Mouse (Mus musculus) C2C12 (cell line): Measurements from ENCODE around the gene Cib1.

Experiments used
- CEBPB ChIP-seq: IDR thresholded peaks from one replicate; pipeline ENCODE4 v1.6.1; 2011; ENCODE audit warnings: low read depth, mild to moderate bottlenecking, control low read depth, moderate library complexity
- CTCF ChIP-seq: IDR thresholded peaks from one replicate; pipeline ENCODE4 v1.5.1; 2011; ENCODE audit not compliant: control insufficient read depth, insufficient read depth, insufficient read length
- MYOG ChIP-seq: IDR thresholded peaks from one replicate; pipeline ENCODE4 v1.6.1; 2011; ENCODE audit not compliant: control insufficient read depth, insufficient read length; ENCODE audit errors: extremely low read depth
- USF1 ChIP-seq: IDR thresholded peaks from one replicate; pipeline ENCODE4 v1.6.1; 2011; ENCODE audit warnings: low read depth, mild to moderate bottlenecking, control low read depth, moderate library complexity

DNA sequence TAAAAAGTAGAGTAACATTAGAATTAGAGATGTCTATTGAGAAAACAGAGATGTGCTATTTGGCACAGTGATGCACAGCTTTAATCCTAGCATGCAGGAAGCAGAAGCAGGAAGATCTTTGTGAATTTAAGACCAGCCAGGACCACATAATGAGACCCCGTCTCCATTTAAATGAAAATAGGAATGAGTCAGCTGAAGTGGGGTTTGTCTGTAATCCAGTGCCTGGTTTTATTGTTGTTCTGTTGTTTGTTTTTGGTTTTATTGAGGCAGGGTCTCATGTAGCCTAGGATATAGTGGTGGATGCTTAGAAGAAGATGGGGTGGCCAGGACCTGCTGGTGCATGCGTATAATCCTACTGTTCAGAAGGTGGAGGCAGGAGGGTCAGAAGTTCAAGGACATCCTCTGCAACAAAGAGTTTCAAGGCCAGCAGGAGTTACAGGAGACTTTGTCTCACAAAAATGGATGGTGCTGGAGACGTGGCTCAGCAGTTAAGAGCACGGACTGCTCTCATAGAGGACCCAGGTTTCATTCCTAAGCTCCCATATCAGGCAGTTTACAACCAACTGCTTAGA is 11.3 kb downstream of the Cib1 start:
- TF ChIP-seq MYOG (no peak), CTCF (no peak), USF1 (no peak), CEBPB (no peak)
